Mouse (Mus musculus): Measurements from ENCODE around the gene Gm20388. TPM values are rescaled to one million over a fixed set of nuclear protein-coding genes. Genes with fewer than 3 reads are reported as not detected.

Gene Gm20388
- polyA plus RNA-seq, 1 experiment, result 18.7 TPM

- DNase-seq, result no peak
- Histone ChIP-seq H3K4me3 (replicated peaks; ENCODE audit: insufficient read depth, low read depth, low read length) (no peak overlapping the region), H3K27me3 (ENCODE audit: control insufficient read depth, insufficient read depth, low read length) (peaks cover 5% of the 10 kb centered on the region; the same call in 1 of the 2 replicates), H3K27ac (ENCODE audit: insufficient read depth, low read length) (no peak overlapping the region), H3K4me1 (ENCODE audit: control insufficient read depth, insufficient read depth, low read length) (peaks cover 2% of the 10 kb centered on the region; the same call in 1 of the 2 replicates)
- 5% methylated on average over 40 of the region's 40 CpGs for WGBS
- TF ChIP-seq POLR2A (IDR thresholded peaks at IDR 0.05; ENCODE audit: borderline replicate concordance, insufficient read depth, low read length) (no peak), CTCF (IDR thresholded peaks at IDR 0.05; ENCODE audit: borderline replicate concordance, insufficient read depth, low read depth, low read length) (no peak)
Observed at GRCm38 (mm10) chr8:121088871-121089630, 1178.4 kb downstream of the Gm20388 start.

GRCm38 (mm10) chr8:121089631-121090380 is 1179.2 kb downstream of the Gm20388 start:
- WGBS, result 4% methylated on average over 32 of the region's 32 CpGs
- H3K27me3 ChIP-seq (ENCODE audit: control insufficient read depth, insufficient read depth, low read length), result peaks cover 4% of the 10 kb centered on the region; the same call in 1 of the 2 replicates
- DNase-seq, result no peak
- peaks cover 2% of the 10 kb centered on the region; the same call in 1 of the 2 replicates for H3K4me1 ChIP-seq (ENCODE audit: control insufficient read depth, insufficient read depth, low read length)
- TF ChIP-seq POLR2A (IDR thresholded peaks at IDR 0.05; ENCODE audit: borderline replicate concordance, insufficient read depth, low read length) (no peak), CTCF (IDR thresholded peaks at IDR 0.05; ENCODE audit: borderline replicate concordance, insufficient read depth, low read depth, low read length) (no peak)
- H3K27ac ChIP-seq (ENCODE audit: insufficient read depth, low read length), result no peak overlapping the region
- no peak overlapping the region for H3K4me3 ChIP-seq (replicated peaks; ENCODE audit: insufficient read depth, low read depth, low read length)

GRCm38 (mm10) chr8:121090716-121091115 is 1180.1 kb downstream of the Gm20388 start:
- 0% methylated on average over 1 of the region's 1 CpGs for WGBS
- TF ChIP-seq CTCF (IDR thresholded peaks at IDR 0.05; ENCODE audit: borderline replicate concordance, insufficient read depth, low read depth, low read length), result no peak
- TF ChIP-seq POLR2A (IDR thresholded peaks at IDR 0.05; ENCODE audit: borderline replicate concordance, insufficient read depth, low read length), result no peak
- no peak for DNase-seq
- no peak overlapping the region for H3K27ac ChIP-seq (ENCODE audit: insufficient read depth, low read length)
- peaks cover 2% of the 10 kb centered on the region; the same call in 1 of the 2 replicates for H3K4me1 ChIP-seq (ENCODE audit: control insufficient read depth, insufficient read depth, low read length)
- peaks cover 4% of the 10 kb centered on the region; the same call in 1 of the 2 replicates for H3K27me3 ChIP-seq (ENCODE audit: control insufficient read depth, insufficient read depth, low read length)
- H3K4me3 ChIP-seq (replicated peaks; ENCODE audit: insufficient read depth, low read depth, low read length), result no peak overlapping the region

GRCm38 (mm10) chr8:121092141-121092540 is 1181.5 kb downstream of the Gm20388 start:
- H3K27me3 ChIP-seq (ENCODE audit: control insufficient read depth, insufficient read depth, low read length), result peaks cover 4% of the 10 kb centered on the region; the same call in 1 of the 2 replicates
- TF ChIP-seq CTCF (IDR thresholded peaks at IDR 0.05; ENCODE audit: borderline replicate concordance, insufficient read depth, low read depth, low read length) (no peak), POLR2A (IDR thresholded peaks at IDR 0.05; ENCODE audit: borderline replicate concordance, insufficient read depth, low read length) (no peak)
- no peak overlapping the region for H3K4me3 ChIP-seq (replicated peaks; ENCODE audit: insufficient read depth, low read depth, low read length)
- no peak overlapping the region for H3K27ac ChIP-seq (ENCODE audit: insufficient read depth, low read length)
- H3K4me1 ChIP-seq (ENCODE audit: control insufficient read depth, insufficient read depth, low read length), result peaks cover 2% of the 10 kb centered on the region; the same call in 1 of the 2 replicates
- DNase-seq, result no peak
- 15% methylated on average over 6 of the region's 6 CpGs for WGBS

DNA sequence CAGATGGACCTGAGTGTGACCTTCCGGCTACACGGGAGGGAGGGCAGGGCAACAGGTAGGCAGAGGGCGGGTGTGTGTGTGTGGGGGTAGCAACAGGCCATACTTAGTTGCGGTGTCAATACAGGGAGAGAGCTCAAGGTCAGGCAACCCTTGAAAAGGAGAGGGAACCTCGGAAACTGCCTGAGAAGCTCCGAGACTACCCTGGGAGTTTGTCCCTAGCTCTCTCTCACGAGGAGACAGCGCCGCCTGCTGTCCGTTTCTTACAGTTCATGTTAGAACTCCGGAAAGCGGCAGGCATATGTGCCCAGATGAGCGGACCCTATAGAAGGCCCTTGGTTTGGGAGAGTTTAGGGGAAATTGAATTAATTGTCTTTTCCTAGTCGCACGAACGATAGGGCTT is 1182.0 kb downstream of the Gm20388 start:
- 4% methylated on average over 16 of the region's 16 CpGs for WGBS
- DNase-seq, result peak; percentile 58 to 77
- Histone ChIP-seq H3K4me3 (replicated peaks; ENCODE audit: insufficient read depth, low read depth, low read length) (no peak overlapping the region), H3K27ac (ENCODE audit: insufficient read depth, low read length) (no peak overlapping the region), H3K4me1 (ENCODE audit: control insufficient read depth, insufficient read depth, low read length) (peaks cover 2% of the 10 kb centered on the region; the same call in 1 of the 2 replicates), H3K27me3 (ENCODE audit: control insufficient read depth, insufficient read depth, low read length) (peaks cover 4% of the 10 kb centered on the region; the same call in 1 of the 2 replicates)
- TF ChIP-seq CTCF (IDR thresholded peaks at IDR 0.05; ENCODE audit: borderline replicate concordance, insufficient read depth, low read depth, low read length) (peak; percentile 83), POLR2A (IDR thresholded peaks at IDR 0.05; ENCODE audit: borderline replicate concordance, insufficient read depth, low read length) (no peak)

GRCm38 (mm10) chr8:121093496-121093895 is 1182.9 kb downstream of the Gm20388 start:
- H3K27me3 ChIP-seq (ENCODE audit: control insufficient read depth, insufficient read depth, low read length), result peaks cover 3% of the 10 kb centered on the region; the same call in 1 of the 2 replicates
- 42% methylated on average over 6 of the region's 6 CpGs for WGBS
- no peak for TF ChIP-seq CTCF (IDR thresholded peaks at IDR 0.05; ENCODE audit: borderline replicate concordance, insufficient read depth, low read depth, low read length)
- TF ChIP-seq POLR2A (IDR thresholded peaks at IDR 0.05; ENCODE audit: borderline replicate concordance, insufficient read depth, low read length), result no peak
- DNase-seq, result no peak
- no peak overlapping the region for H3K27ac ChIP-seq (ENCODE audit: insufficient read depth, low read length)
- no peak overlapping the region for H3K4me3 ChIP-seq (replicated peaks; ENCODE audit: insufficient read depth, low read depth, low read length)
- H3K4me1 ChIP-seq (ENCODE audit: control insufficient read depth, insufficient read depth, low read length), result peaks cover 2% of the 10 kb centered on the region; the same call in 1 of the 2 replicates

DNA sequence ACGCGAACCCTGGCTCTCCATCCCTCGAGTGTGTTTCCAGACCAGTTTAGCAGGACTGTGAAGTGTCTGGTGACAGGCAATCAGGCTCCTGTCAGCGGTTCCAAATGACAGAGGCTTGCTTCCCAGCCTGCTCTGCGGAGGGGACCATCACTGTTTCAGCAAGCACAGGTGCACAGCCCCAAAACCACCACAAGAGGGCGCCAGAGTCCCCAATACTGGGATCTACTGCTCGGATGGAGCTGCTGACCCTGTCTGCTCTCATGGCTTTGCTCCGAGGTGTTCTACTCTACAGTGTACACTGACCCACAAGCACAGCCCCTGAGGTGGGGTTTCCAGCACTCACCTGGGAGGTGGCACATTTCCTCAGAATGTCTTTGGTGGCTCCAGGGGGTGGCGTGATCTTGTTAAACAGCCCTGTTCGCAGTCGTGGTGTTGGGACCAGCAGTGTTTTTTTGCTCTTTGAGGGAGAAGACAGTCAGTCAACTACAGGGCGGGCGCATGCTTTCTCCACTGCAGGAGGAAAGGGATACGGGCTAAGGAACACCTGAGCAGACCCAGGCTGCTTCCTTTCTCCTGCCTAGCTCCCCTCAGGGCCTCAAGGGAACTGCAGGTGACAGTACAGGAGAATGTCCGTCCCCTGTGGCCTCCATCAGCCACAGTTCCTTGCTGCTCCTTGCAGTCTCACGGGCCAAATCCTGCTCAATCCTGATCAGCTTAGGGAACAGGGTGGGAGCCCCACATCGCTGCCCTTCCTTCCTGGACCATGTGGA is 1193.6 kb downstream of the Gm20388 start:
- DNase-seq, result peak; percentile 55 to 70
- Histone ChIP-seq H3K4me3 (replicated peaks; ENCODE audit: insufficient read depth, low read depth, low read length) (no peak overlapping the region), H3K27ac (ENCODE audit: insufficient read depth, low read length) (no peak overlapping the region), H3K27me3 (ENCODE audit: control insufficient read depth, insufficient read depth, low read length) (no peaks in the 10 kb centered on the region), H3K4me1 (ENCODE audit: control insufficient read depth, insufficient read depth, low read length) (peaks cover 8% of the 10 kb centered on the region)
- WGBS, result 48% methylated on average over 17 of the region's 17 CpGs
- peak; percentile 88 for TF ChIP-seq CTCF (IDR thresholded peaks at IDR 0.05; ENCODE audit: borderline replicate concordance, insufficient read depth, low read depth, low read length)
- TF ChIP-seq POLR2A (IDR thresholded peaks at IDR 0.05; ENCODE audit: borderline replicate concordance, insufficient read depth, low read length), result no peak
